Mouse (Mus musculus): ENCODE results near the gene Tmem98. TPM values are rescaled to one million over a fixed set of nuclear protein-coding genes. Genes with fewer than 3 reads are reported as not detected.
A peak's percentile ranks its signal among the peaks of the same experiment; 100 is the strongest.

Tmem98 gene
- 1 to 10 TPM in 1 of 2 experiments, under 1 TPM in 1; 0.87 to 1.3 TPM for total RNA-seq (2021)
- long read RNA-seq, experiment 1, partial matches to known transcripts: 0 of 3 reads
- long read RNA-seq, experiment 1, other reads (novel, unspliced or antisense): 0 of 3 reads
- long read RNA-seq, experiment 2, partial matches to known transcripts: 0 of 1 reads
- long read RNA-seq, experiment 2, other reads (novel, unspliced or antisense): 0 of 1 reads

- TF ChIP-seq CTCF (IDR thresholded peaks at IDR 0.05): no peak
- Histone ChIP-seq H3K27ac (peak within 1 kb of the TSS; percentile 70), H3K4me3 (peak within 1 kb of the TSS; percentile 80)
- intact Hi-C loops (cut with DNase I): loop anchor here (10.0 kb wide), 1 partner anchor 115 kb away; no protein-coding TSS in a partner anchor
- DNase-seq: peak; percentile 42
These were observed at the start of gene Tmem98 for GRCm38 (mm10) chr11:80809993-80810821. TSS of gene Tmem98 (plus strand) at chr11:80810175.

GRCm38 (mm10) chr11:80761285-80761974 is 48.5 kb upstream of the Tmem98 start:
- DNase-seq: no peak
- intact Hi-C loops (cut with DNase I): no loop called here
- Histone ChIP-seq H3K27ac (no peak overlapping the region), H3K4me3 (no peak overlapping the region)
- no peak for TF ChIP-seq CTCF (IDR thresholded peaks at IDR 0.05)

- H3K27ac ChIP-seq: no peak overlapping the region
- DNase-seq: no peak
- no peak overlapping the region for H3K4me3 ChIP-seq
- intact Hi-C loops (cut with DNase I): no loop called here
- no peak for TF ChIP-seq CTCF (IDR thresholded peaks at IDR 0.05)
These were observed 47.9 kb upstream of the Tmem98 start for GRCm38 (mm10) chr11:80762066-80762465.

- H3K4me3 ChIP-seq: no peak overlapping the region
- DNase-seq: no peak
- intact Hi-C loops (cut with DNase I): no loop called here
- H3K27ac ChIP-seq: peak overlapping the region; percentile 43; the same call in 1 of the 2 replicates
- no peak for TF ChIP-seq CTCF (IDR thresholded peaks at IDR 0.05)
These were observed 43.9 kb upstream of the Tmem98 start for GRCm38 (mm10) chr11:80766068-80766467.

- intact Hi-C loops (cut with DNase I): no loop called here
- Histone ChIP-seq H3K27ac (peak overlapping the region; percentile 43), H3K4me3 (no peak overlapping the region)
- TF ChIP-seq CTCF (IDR thresholded peaks at IDR 0.05): no peak
- DNase-seq: no peak
These were observed 43.3 kb upstream of the Tmem98 start for GRCm38 (mm10) chr11:80766472-80767319.

- Histone ChIP-seq H3K4me3 (no peak overlapping the region), H3K27ac (0 out of 2 replicates have a peak overlapping the region, but pooled peaks have one; percentile 28)
- intact Hi-C loops (cut with DNase I): no loop called here
- DNase-seq: no peak
- TF ChIP-seq CTCF (IDR thresholded peaks at IDR 0.05): no peak
These were observed 42.7 kb upstream of the Tmem98 start for GRCm38 (mm10) chr11:80767320-80767617.

- intact Hi-C loops (cut with DNase I): no loop called here
- TF ChIP-seq CTCF (IDR thresholded peaks at IDR 0.05): no peak
- peak overlapping the region; percentile 64 for H3K27ac ChIP-seq
- DNase-seq: no peak
- no peak overlapping the region for H3K4me3 ChIP-seq
These were observed 38.8 kb upstream of the Tmem98 start for GRCm38 (mm10) chr11:80771186-80771585.

GRCm38 (mm10) chr11:80771596-80772250 is 38.3 kb upstream of the Tmem98 start:
- H3K27ac ChIP-seq: peak overlapping the region; percentile 64
- intact Hi-C loops (cut with DNase I): no loop called here

GRCm38 (mm10) chr11:80772595-80773210 is 37.3 kb upstream of the Tmem98 start:
- no peak for TF ChIP-seq CTCF (IDR thresholded peaks at IDR 0.05)
- intact Hi-C loops (cut with DNase I): no loop called here

More at GRCm38 (mm10) chr11:80771596-80772250, 38.3 kb upstream of the Tmem98 start:
- TF ChIP-seq CTCF (IDR thresholded peaks at IDR 0.05): no peak
- H3K4me3 ChIP-seq: no peak overlapping the region
- no peak for DNase-seq

GRCm38 (mm10) chr11:80775535-80775934 is 34.4 kb upstream of the Tmem98 start:
- Histone ChIP-seq H3K27ac (no peak overlapping the region), H3K4me3 (no peak overlapping the region)
- no peak for TF ChIP-seq CTCF (IDR thresholded peaks at IDR 0.05)
- no peak for DNase-seq
- intact Hi-C loops (cut with DNase I): no loop called here

More at GRCm38 (mm10) chr11:80772595-80773210, 37.3 kb upstream of the Tmem98 start:
- no peak for DNase-seq
- peak overlapping the region; percentile 13; the same call in 1 of the 2 replicates for H3K27ac ChIP-seq
- H3K4me3 ChIP-seq: no peak overlapping the region

- Histone ChIP-seq H3K27ac (no peak overlapping the region), H3K4me3 (peak overlapping the region; percentile 78; the same call in 1 of the 2 replicates)
- TF ChIP-seq CTCF (IDR thresholded peaks at IDR 0.05): no peak; the same call in 1 of the 2 replicates
- DNase-seq: no peak
- intact Hi-C loops (cut with DNase I): no loop called here
These were observed 32.3 kb upstream of the Tmem98 start for GRCm38 (mm10) chr11:80777708-80778107.
